Mouse (Mus musculus) kidney, adult 2 months (tissue): ENCODE measurements around the gene Gm11639.

Experiments
- CTCF ChIP-seq: fragments of 200-500 bp; conservative IDR thresholded peaks from 2 replicates; pipeline ENCODE4 v1.5.1; 2011; ENCODE audit warnings: low read depth, mild to moderate bottlenecking, control low read depth, low read length, moderate library complexity, mixed read lengths; ENCODE audit not compliant: insufficient read depth, insufficient read length
- POLR2A ChIP-seq: fragments of 200-500 bp; IDR thresholded peaks from one replicate; pipeline ENCODE4 v1.6.1; 2011; ENCODE audit warnings: low read depth, low read length, control low read depth

DNA sequence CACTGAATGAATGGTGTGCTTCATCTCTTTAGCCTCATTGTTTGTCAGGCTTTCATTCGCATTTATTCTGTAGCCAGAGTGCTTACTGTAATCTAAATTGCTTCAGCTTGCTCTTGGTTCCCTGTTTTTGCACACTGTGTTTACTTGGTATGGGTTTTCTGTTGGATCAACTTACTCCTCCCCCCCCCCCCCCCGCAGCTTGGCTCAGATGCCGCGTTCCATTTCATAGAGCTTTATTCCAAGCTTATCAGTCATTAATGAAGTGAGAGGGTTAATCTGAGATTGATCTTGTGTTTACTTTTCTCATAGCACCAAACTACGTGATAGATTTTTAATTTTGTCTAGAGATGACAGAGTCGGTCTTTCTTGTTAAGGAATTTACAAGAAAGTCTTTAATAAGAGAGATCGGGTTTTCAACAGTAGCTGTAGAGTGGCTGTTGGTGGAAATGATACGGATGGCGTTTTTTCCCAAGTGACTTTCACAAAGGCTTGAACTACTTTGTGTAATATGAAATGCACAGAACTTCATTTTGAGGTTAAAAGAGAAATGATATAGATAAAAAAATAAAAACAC is 59.6 kb downstream of the Gm11639 start:
- TF ChIP-seq POLR2A, result no peak
- TF ChIP-seq CTCF, result no peak
